Mouse (Mus musculus): ENCODE measurements around the gene Nckap5. TPM values are rescaled to one million over a fixed set of nuclear protein-coding genes. Genes with fewer than 3 reads are reported as not detected.

Nckap5 gene
- polyA plus RNA-seq, 1 experiment = 0.09 TPM

- H3K9ac ChIP-seq (ENCODE audit: low read depth, poor library complexity, severe bottlenecking) = no peak overlapping the region
- no peaks in the 10 kb centered on the region for H3K4me1 ChIP-seq (ENCODE audit: control insufficient read depth, insufficient read depth, low read length)
- H3K36me3 ChIP-seq (ENCODE audit: control insufficient read depth, insufficient read depth, low read length, poor library complexity, severe bottlenecking) = no peaks in the 10 kb centered on the region
- no peak for TF ChIP-seq POLR2A (IDR thresholded peaks at IDR 0.05; ENCODE audit: insufficient read depth, low read length)
- no peak for TF ChIP-seq CTCF (IDR thresholded peaks at IDR 0.05; ENCODE audit: low read depth, low read length)
- no peak for TF ChIP-seq EP300 (IDR thresholded peaks at IDR 0.05; ENCODE audit: insufficient read depth, low read depth, low read length)
- no peaks in the 10 kb centered on the region for H3K27me3 ChIP-seq (ENCODE audit: control insufficient read depth, insufficient read depth, low read length, poor library complexity, severe bottlenecking)
- H3K27ac ChIP-seq (ENCODE audit: insufficient read depth, low read length) = no peak overlapping the region
- H3K9me3 ChIP-seq (replicated peaks; ENCODE audit: control insufficient read depth, insufficient read depth, low read length, poor library complexity, severe bottlenecking) = no peaks in the 10 kb centered on the region
- H3K4me3 ChIP-seq (ENCODE audit: low read depth, low read length) = no peak overlapping the region
These were observed 265.4 kb downstream of the Nckap5 start for GRCm38 (mm10) chr1:126565151-126565725.

GRCm38 (mm10) chr1:126560931-126561330 lies 269.7 kb downstream of the Nckap5 start:
- H3K9me3 ChIP-seq (replicated peaks; ENCODE audit: control insufficient read depth, insufficient read depth, low read length, poor library complexity, severe bottlenecking) = no peaks in the 10 kb centered on the region
- H3K27ac ChIP-seq (ENCODE audit: insufficient read depth, low read length) = no peak overlapping the region
- no peak overlapping the region for H3K4me3 ChIP-seq (ENCODE audit: low read depth, low read length)
- no peaks in the 10 kb centered on the region for H3K4me1 ChIP-seq (ENCODE audit: control insufficient read depth, insufficient read depth, low read length)
- TF ChIP-seq EP300 (IDR thresholded peaks at IDR 0.05; ENCODE audit: insufficient read depth, low read depth, low read length) (no peak), CTCF (IDR thresholded peaks at IDR 0.05; ENCODE audit: low read depth, low read length) (no peak), POLR2A (IDR thresholded peaks at IDR 0.05; ENCODE audit: insufficient read depth, low read length) (no peak)
- no peak overlapping the region for H3K9ac ChIP-seq (ENCODE audit: low read depth, poor library complexity, severe bottlenecking)
- H3K36me3 ChIP-seq (ENCODE audit: control insufficient read depth, insufficient read depth, low read length, poor library complexity, severe bottlenecking) = no peaks in the 10 kb centered on the region
- no peaks in the 10 kb centered on the region for H3K27me3 ChIP-seq (ENCODE audit: control insufficient read depth, insufficient read depth, low read length, poor library complexity, severe bottlenecking)

GRCm38 (mm10) chr1:126557791-126558294 lies 272.8 kb downstream of the Nckap5 start:
- H3K9ac ChIP-seq (ENCODE audit: low read depth, poor library complexity, severe bottlenecking) = no peak overlapping the region
- H3K27me3 ChIP-seq (ENCODE audit: control insufficient read depth, insufficient read depth, low read length, poor library complexity, severe bottlenecking) = no peaks in the 10 kb centered on the region
- no peak overlapping the region for H3K27ac ChIP-seq (ENCODE audit: insufficient read depth, low read length)
- H3K36me3 ChIP-seq (ENCODE audit: control insufficient read depth, insufficient read depth, low read length, poor library complexity, severe bottlenecking) = no peaks in the 10 kb centered on the region
- no peaks in the 10 kb centered on the region for H3K9me3 ChIP-seq (replicated peaks; ENCODE audit: control insufficient read depth, insufficient read depth, low read length, poor library complexity, severe bottlenecking)
- no peak overlapping the region for H3K4me3 ChIP-seq (ENCODE audit: low read depth, low read length)
- H3K4me1 ChIP-seq (ENCODE audit: control insufficient read depth, insufficient read depth, low read length) = no peaks in the 10 kb centered on the region
- TF ChIP-seq POLR2A (IDR thresholded peaks at IDR 0.05; ENCODE audit: insufficient read depth, low read length) = no peak
- TF ChIP-seq CTCF (IDR thresholded peaks at IDR 0.05; ENCODE audit: low read depth, low read length) = no peak
- no peak for TF ChIP-seq EP300 (IDR thresholded peaks at IDR 0.05; ENCODE audit: insufficient read depth, low read depth, low read length)

GRCm38 (mm10) chr1:126547979-126548378 lies 282.6 kb downstream of the Nckap5 start:
- Histone ChIP-seq H3K4me1 (ENCODE audit: control insufficient read depth, insufficient read depth, low read length) (no peaks in the 10 kb centered on the region), H3K4me3 (ENCODE audit: low read depth, low read length) (no peak overlapping the region), H3K36me3 (ENCODE audit: control insufficient read depth, insufficient read depth, low read length, poor library complexity, severe bottlenecking) (no peaks in the 10 kb centered on the region), H3K27me3 (ENCODE audit: control insufficient read depth, insufficient read depth, low read length, poor library complexity, severe bottlenecking) (no peaks in the 10 kb centered on the region), H3K9ac (ENCODE audit: low read depth, poor library complexity, severe bottlenecking) (no peak overlapping the region), H3K27ac (ENCODE audit: insufficient read depth, low read length) (no peak overlapping the region), H3K9me3 (replicated peaks; ENCODE audit: control insufficient read depth, insufficient read depth, low read length, poor library complexity, severe bottlenecking) (0 out of 2 replicates have a peak, but pooled peaks cover 2% of the 10 kb centered on the region)
- TF ChIP-seq CTCF (IDR thresholded peaks at IDR 0.05; ENCODE audit: low read depth, low read length) = no peak
- TF ChIP-seq POLR2A (IDR thresholded peaks at IDR 0.05; ENCODE audit: insufficient read depth, low read length) = no peak
- no peak for TF ChIP-seq EP300 (IDR thresholded peaks at IDR 0.05; ENCODE audit: insufficient read depth, low read depth, low read length)

GRCm38 (mm10) chr1:126544471-126544870 lies 286.1 kb downstream of the Nckap5 start:
- H3K27me3 ChIP-seq (ENCODE audit: control insufficient read depth, insufficient read depth, low read length, poor library complexity, severe bottlenecking) = no peaks in the 10 kb centered on the region
- H3K9me3 ChIP-seq (replicated peaks; ENCODE audit: control insufficient read depth, insufficient read depth, low read length, poor library complexity, severe bottlenecking) = no peaks in the 10 kb centered on the region
- H3K27ac ChIP-seq (ENCODE audit: insufficient read depth, low read length) = no peak overlapping the region
- no peaks in the 10 kb centered on the region for H3K4me1 ChIP-seq (ENCODE audit: control insufficient read depth, insufficient read depth, low read length)
- TF ChIP-seq CTCF (IDR thresholded peaks at IDR 0.05; ENCODE audit: low read depth, low read length) = no peak
- no peak for TF ChIP-seq POLR2A (IDR thresholded peaks at IDR 0.05; ENCODE audit: insufficient read depth, low read length)
- TF ChIP-seq EP300 (IDR thresholded peaks at IDR 0.05; ENCODE audit: insufficient read depth, low read depth, low read length) = no peak
- H3K9ac ChIP-seq (ENCODE audit: low read depth, poor library complexity, severe bottlenecking) = no peak overlapping the region
- no peaks in the 10 kb centered on the region for H3K36me3 ChIP-seq (ENCODE audit: control insufficient read depth, insufficient read depth, low read length, poor library complexity, severe bottlenecking)
- H3K4me3 ChIP-seq (ENCODE audit: low read depth, low read length) = no peak overlapping the region

GRCm38 (mm10) chr1:126537223-126537757 lies 293.3 kb downstream of the Nckap5 start:
- Histone ChIP-seq H3K27me3 (ENCODE audit: control insufficient read depth, insufficient read depth, low read length, poor library complexity, severe bottlenecking) (no peaks in the 10 kb centered on the region), H3K9ac (ENCODE audit: low read depth, poor library complexity, severe bottlenecking) (no peak overlapping the region), H3K4me3 (ENCODE audit: low read depth, low read length) (no peak overlapping the region), H3K9me3 (replicated peaks; ENCODE audit: control insufficient read depth, insufficient read depth, low read length, poor library complexity, severe bottlenecking) (no peaks in the 10 kb centered on the region), H3K4me1 (ENCODE audit: control insufficient read depth, insufficient read depth, low read length) (no peaks in the 10 kb centered on the region), H3K36me3 (ENCODE audit: control insufficient read depth, insufficient read depth, low read length, poor library complexity, severe bottlenecking) (no peaks in the 10 kb centered on the region), H3K27ac (ENCODE audit: insufficient read depth, low read length) (no peak overlapping the region)
- no peak for TF ChIP-seq POLR2A (IDR thresholded peaks at IDR 0.05; ENCODE audit: insufficient read depth, low read length)
- TF ChIP-seq EP300 (IDR thresholded peaks at IDR 0.05; ENCODE audit: insufficient read depth, low read depth, low read length) = no peak
- no peak for TF ChIP-seq CTCF (IDR thresholded peaks at IDR 0.05; ENCODE audit: low read depth, low read length)

All from ES-Bruce4 (cell line).